15 mouse cellular contexts compared by ENCODE assay signal in genomic region chr11:18590487-18590886, GRCm38 (mm10).
"Had no signal": no experiment of that assay in that cellular context is flagged by ENCODE, and none has a peak within 500 bp of the region (broad histone marks: within the 10 kb centered on the region; RNA-seq: fewer than 3 reads in every experiment).

No protein-coding gene starts in this region.

- H3K27me3 ChIP-seq: liver, embryonic 13.5 days; megakaryocyte, embryonic 14.5 days; midbrain, embryonic 15.5 days had no signal

- DNase-seq: kidney, adult 18-20 months; kidney, postnatal 14 days; layer of hippocampus, adult 9-11 months; layer of hippocampus, postnatal 36 days; liver; liver, embryonic 13.5 days; liver, postnatal 0 days; right cerebral cortex, postnatal 14 days; thymus, adult 2 months; thymus, postnatal 25 days had no signal

- H3K36me3 ChIP-seq: limb, embryonic 12.5 days; liver, embryonic 13.5 days; midbrain, embryonic 15.5 days had no signal

- ATAC-seq: liver, postnatal 0 days; midbrain, embryonic 15.5 days had no signal

- H3K27ac ChIP-seq: limb, embryonic 12.5 days; liver, embryonic 13.5 days; macrophage; midbrain, embryonic 15.5 days had no signal

- H3K4me1 ChIP-seq: limb, embryonic 12.5 days; liver, embryonic 13.5 days; megakaryocyte, embryonic 14.5 days; midbrain, embryonic 15.5 days had no signal

- H3K9me3 ChIP-seq: limb, embryonic 12.5 days; liver, embryonic 13.5 days; megakaryocyte, embryonic 14.5 days; midbrain, embryonic 15.5 days had no signal

- H3K4me3 ChIP-seq: limb, embryonic 12.5 days; liver, embryonic 13.5 days; megakaryocyte, embryonic 14.5 days; midbrain, embryonic 15.5 days had no signal

- H3K4me2 ChIP-seq: limb, embryonic 12.5 days; liver, embryonic 13.5 days; midbrain, embryonic 11.5 days; midbrain, embryonic 15.5 days had no signal

- H3K9ac ChIP-seq: limb, embryonic 12.5 days; liver, embryonic 13.5 days; liver, postnatal 0 days; midbrain, embryonic 15.5 days had no signal
